Mouse (Mus musculus) lung, postnatal 0 days (tissue): ENCODE results near the gene Tmem104. TPM values are rescaled to one million over a fixed set of nuclear protein-coding genes. Genes with fewer than 3 reads are reported as not detected.

Experiments
- ATAC-seq: fragments of 200-750 bp; cut with Nextera tagmentation; 2 replicates; pipeline ENCODE4 v1.8.0; 2017; ENCODE audit warnings: moderate library complexity
- DNase-seq: peaks from one replicate; pipeline ENCODE4 v3.0.0-alpha.2; 2016; ENCODE audit warnings: low spot score
- H3K27ac ChIP-seq: fragments of 300-500 bp; sonication (generic); 2 replicates; pipeline ENCODE4 v1.5.1; 2014; ENCODE audit warnings: antibody characterized with exemption, mild to moderate bottlenecking, low read length, mixed read lengths
- H3K27me3 ChIP-seq: fragments of 300-500 bp; sonication (generic); replicated peaks from 2 replicates; pipeline ENCODE4 v1.6.1; 2014; ENCODE audit warnings: low read length, mixed read lengths; ENCODE audit not compliant: insufficient read depth
- H3K36me3 ChIP-seq: fragments of 300-500 bp; sonication (generic); 2 replicates; pipeline ENCODE4 v1.6.1; 2014; ENCODE audit warnings: low read length, mixed read lengths; ENCODE audit not compliant: insufficient read depth
- H3K4me1 ChIP-seq: fragments of 300-500 bp; sonication (generic); 2 replicates; pipeline ENCODE4 v1.6.1; 2014; ENCODE audit warnings: antibody characterized with exemption, low read depth, low read length, mixed read lengths; ENCODE audit not compliant: insufficient read depth
- H3K4me2 ChIP-seq: fragments of 300-500 bp; sonication (generic); replicated peaks from 2 replicates; pipeline ENCODE4 v1.6.1; 2014; ENCODE audit warnings: low read depth, mild to moderate bottlenecking, low read length, moderate library complexity, mixed read lengths
- H3K4me3 ChIP-seq: fragments of 300-500 bp; sonication (generic); 2 replicates; pipeline ENCODE4 v1.5.1; 2014; ENCODE audit warnings: low read depth, low read length
- H3K9ac ChIP-seq: fragments of 300-500 bp; sonication (generic); replicated peaks from 2 replicates; pipeline ENCODE4 v1.6.1; 2014; ENCODE audit warnings: low read depth, mild to moderate bottlenecking
- H3K9me3 ChIP-seq: fragments of 300-500 bp; sonication (generic); 2 replicates; pipeline ENCODE4 v1.6.1; 2016; ENCODE audit warnings: low read length, mixed read lengths
- CTCF ChIP-seq: IDR thresholded peaks from 2 replicates; pipeline ENCODE4 v1.5.1; 2016; ENCODE audit warnings: antibody characterized with exemption, mild to moderate bottlenecking
- EP300 ChIP-seq: IDR thresholded peaks from 2 replicates; pipeline ENCODE4 v1.6.1; 2016; ENCODE audit warnings: antibody characterized with exemption, mild to moderate bottlenecking, control low read depth
- WGBS: fragments of 180-500 bp; shearing (Covaris S2); extraction: QIAGEN DNeasy Blood & Tissue Kit; methylation state at CpG from one replicate; pipeline ENCODE4 v1.1.7; 2014; 5-methylcytosine and 5-hydroxymethylcytosine counted together
- polyA plus RNA-seq: library from polyadenylated mRNA; unstranded; fragments of >200 nt; fragmentation: Nextera tagmentation; extraction: Ambion mirVana; gene quantifications from 2 replicates; pipeline ENCODE4 v1.2.1, GENCODE M21; 2015

The Tmem104 gene
- polyA plus RNA-seq, 1 experiment from 2014 or later = 9.6 TPM

GRCm38 (mm10) chr11:115172825-115173287 lies 14.4 kb upstream of the Tmem104 start:
- no peak for TF ChIP-seq EP300
- TF ChIP-seq CTCF = no peak
- ATAC-seq = peak; percentile 63
- peak; percentile 56 for DNase-seq

DNA sequence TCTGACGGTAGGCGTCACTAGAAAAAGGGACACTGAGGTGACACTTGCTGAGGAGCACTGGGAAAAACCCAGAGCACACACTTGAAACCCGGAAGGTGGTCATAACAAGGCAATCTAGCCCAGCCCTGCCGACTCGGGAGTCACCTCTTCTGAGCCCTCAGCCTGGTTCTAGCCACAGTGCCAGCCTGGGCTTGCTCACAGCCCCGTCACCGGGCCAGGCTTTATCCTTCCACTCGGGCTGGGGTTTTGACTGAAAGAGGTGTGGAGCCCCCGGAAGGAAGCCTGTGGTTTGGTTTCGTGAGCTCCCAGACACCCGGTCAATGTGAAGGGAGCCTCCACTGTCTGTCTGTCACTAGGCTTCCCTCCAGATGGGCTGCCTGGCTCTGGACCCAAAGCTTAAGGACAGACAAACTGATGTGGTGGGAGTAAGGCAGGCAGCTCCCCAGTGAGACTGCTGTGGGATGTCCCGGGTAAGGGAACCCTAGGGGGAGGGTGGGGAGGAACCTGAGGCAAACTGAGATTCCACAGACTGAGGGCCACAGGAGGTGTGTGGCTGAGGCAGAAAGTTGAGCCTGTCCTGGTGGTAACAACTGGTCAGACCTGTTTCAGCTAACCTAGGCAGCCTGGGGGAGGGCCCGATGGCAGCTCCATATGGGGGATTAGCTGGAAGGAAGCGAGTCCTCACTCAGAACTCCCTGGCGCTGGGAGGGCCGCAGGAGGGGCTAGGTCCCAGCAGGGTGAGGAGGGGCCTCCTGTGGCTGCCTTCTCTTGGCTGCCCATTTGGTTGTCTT lies 13.5 kb upstream of the Tmem104 start:
- DNase-seq = peak; percentile 80
- H3K4me3 ChIP-seq = no peak overlapping the region
- no peaks in the 10 kb centered on the region for H3K9me3 ChIP-seq
- peaks cover 18% of the 10 kb centered on the region for H3K4me1 ChIP-seq
- H3K27ac ChIP-seq = peak overlapping the region; percentile 81
- H3K9ac ChIP-seq = no peak overlapping the region
- ATAC-seq = peak; percentile 79
- WGBS = 18% methylated on average over 16 of the region's 16 CpGs
- no peak for TF ChIP-seq EP300
- TF ChIP-seq CTCF = no peak
- H3K36me3 ChIP-seq = no peaks in the 10 kb centered on the region
- H3K4me2 ChIP-seq = peak overlapping the region; percentile 31; the same call in 1 of the 2 replicates
- H3K27me3 ChIP-seq = no peaks in the 10 kb centered on the region

More at GRCm38 (mm10) chr11:115172825-115173287, 14.4 kb upstream of the Tmem104 start:
- Histone ChIP-seq H3K9me3 (no peaks in the 10 kb centered on the region), H3K36me3 (no peaks in the 10 kb centered on the region), H3K4me3 (no peak overlapping the region), H3K9ac (no peak overlapping the region), H3K4me1 (peaks cover 17% of the 10 kb centered on the region), H3K27me3 (no peaks in the 10 kb centered on the region), H3K27ac (0 out of 2 replicates have a peak overlapping the region, but pooled peaks have one; percentile 81), H3K4me2 (0 out of 2 replicates have a peak overlapping the region, but pooled peaks have one; percentile 31)
- 41% methylated on average over 4 of the region's 4 CpGs for WGBS

GRCm38 (mm10) chr11:115176399-115177190 lies 10.7 kb upstream of the Tmem104 start:
- Histone ChIP-seq H3K9ac (no peak overlapping the region), H3K4me1 (peaks cover 18% of the 10 kb centered on the region), H3K27me3 (no peaks in the 10 kb centered on the region), H3K27ac (no peak overlapping the region), H3K4me2 (no peak overlapping the region), H3K9me3 (no peaks in the 10 kb centered on the region), H3K4me3 (no peak overlapping the region), H3K36me3 (no peaks in the 10 kb centered on the region)
- 71% methylated on average over 24 of the region's 24 CpGs for WGBS
- TF ChIP-seq CTCF (no peak), EP300 (no peak)
- ATAC-seq (no peak), DNase-seq (no peak)

- no peaks in the 10 kb centered on the region for H3K36me3 ChIP-seq
- WGBS = 31% methylated on average over 10 of the region's 10 CpGs
- H3K4me3 ChIP-seq = no peak overlapping the region
- H3K27ac ChIP-seq = no peak overlapping the region
- peak overlapping the region; percentile 32; the same call in 1 of the 2 replicates for H3K4me2 ChIP-seq
- no peak for TF ChIP-seq CTCF
- no peak for TF ChIP-seq EP300
- H3K9me3 ChIP-seq = no peaks in the 10 kb centered on the region
- no peak for ATAC-seq
- no peaks in the 10 kb centered on the region for H3K27me3 ChIP-seq
- no peak overlapping the region for H3K9ac ChIP-seq
- peaks cover 10% of the 10 kb centered on the region for H3K4me1 ChIP-seq
- DNase-seq = no peak
Measured at GRCm38 (mm10) chr11:115177559-115178195, 9.6 kb upstream of the Tmem104 start.

- Histone ChIP-seq H3K4me3 (no peak overlapping the region), H3K4me1 (peaks cover 6% of the 10 kb centered on the region), H3K36me3 (no peaks in the 10 kb centered on the region), H3K4me2 (no peak overlapping the region), H3K27me3 (no peaks in the 10 kb centered on the region), H3K9ac (no peak overlapping the region), H3K27ac (no peak overlapping the region), H3K9me3 (no peaks in the 10 kb centered on the region)
- ATAC-seq = no peak
- 66% methylated on average over 2 of the region's 2 CpGs for WGBS
- DNase-seq = no peak
- TF ChIP-seq EP300 (no peak), CTCF (no peak)
Measured at GRCm38 (mm10) chr11:115178766-115179165, 8.5 kb upstream of the Tmem104 start.

GRCm38 (mm10) chr11:115179191-115179590 lies 8.1 kb upstream of the Tmem104 start:
- Histone ChIP-seq H3K4me1 (peaks cover 6% of the 10 kb centered on the region; the same call in 1 of the 2 replicates), H3K27ac (no peak overlapping the region), H3K27me3 (no peaks in the 10 kb centered on the region), H3K9ac (no peak overlapping the region), H3K4me2 (no peak overlapping the region), H3K9me3 (no peaks in the 10 kb centered on the region), H3K4me3 (no peak overlapping the region), H3K36me3 (no peaks in the 10 kb centered on the region)
- DNase-seq (no peak), ATAC-seq (no peak)
- no peak for TF ChIP-seq CTCF
- TF ChIP-seq EP300 = no peak
- 53% methylated on average over 6 of the region's 6 CpGs for WGBS
